Mouse (Mus musculus) olfactory bulb, adult 2 months (tissue): ENCODE data around the gene Xylt1.

Source experiments
- CTCF ChIP-seq: fragments of 200-500 bp; IDR thresholded peaks from 2 replicates; pipeline ENCODE4 v1.5.1; 2012; ENCODE audit warnings: low read depth, mild to moderate bottlenecking, low read length, moderate library complexity; ENCODE audit not compliant: insufficient read depth
- POLR2A ChIP-seq: fragments of 200-500 bp; IDR thresholded peaks from 2 replicates; pipeline ENCODE4 v1.6.1; 2012; ENCODE audit warnings: mild to moderate bottlenecking, low read depth, low read length, moderate library complexity; ENCODE audit not compliant: insufficient read depth

- TF ChIP-seq POLR2A (no peak), CTCF (no peak)
Observed at GRCm38 (mm10) chr7:117571713-117572112, 190.9 kb downstream of the Xylt1 start.
